Mouse (Mus musculus): ENCODE data around the gene Rhd. TPM values are rescaled to one million over a fixed set of nuclear protein-coding genes. Genes with fewer than 3 reads are reported as not detected.

The Rhd gene
- polyA plus RNA-seq, 1 experiment from 2014 or later, result 1.3 TPM

GRCm38 (mm10) chr4:134865789-134866188 lies 1.5 kb downstream of the Rhd start:
- no peak overlapping the region for H3K4me2 ChIP-seq (ENCODE audit: low read length)
- ATAC-seq, result no peak

GRCm38 (mm10) chr4:134867213-134867612 lies 2.9 kb downstream of the Rhd start:
- H3K4me3 ChIP-seq (ENCODE audit: low read depth, low read length), result no peak overlapping the region
- 95% methylated on average over 8 of the region's 8 CpGs for WGBS
- H3K9me3 ChIP-seq (replicated peaks; ENCODE audit: control insufficient read depth, low read length, poor library complexity, severe bottlenecking), result no peaks in the 10 kb centered on the region
- peaks cover 2% of the 10 kb centered on the region; the same call in 1 of the 2 replicates for H3K4me1 ChIP-seq (ENCODE audit: control insufficient read depth, insufficient read depth, low read length)
- H3K9ac ChIP-seq (ENCODE audit: low read depth, low read length), result no peak overlapping the region
- no peak for ATAC-seq
- no peak overlapping the region for H3K27ac ChIP-seq (ENCODE audit: low read length)
- H3K4me2 ChIP-seq (ENCODE audit: low read length), result no peak overlapping the region
- H3K36me3 ChIP-seq (ENCODE audit: control insufficient read depth, insufficient read depth, low read length), result no peaks in the 10 kb centered on the region
- H3K27me3 ChIP-seq (ENCODE audit: control insufficient read depth, insufficient read depth, low read depth, low read length), result peaks cover 11% of the 10 kb centered on the region

More at GRCm38 (mm10) chr4:134865789-134866188, 1.5 kb downstream of the Rhd start:
- no peak overlapping the region for H3K4me3 ChIP-seq (ENCODE audit: low read depth, low read length)
- H3K27ac ChIP-seq (ENCODE audit: low read length), result no peak overlapping the region
- H3K9ac ChIP-seq (ENCODE audit: low read depth, low read length), result no peak overlapping the region
- H3K36me3 ChIP-seq (ENCODE audit: control insufficient read depth, insufficient read depth, low read length), result no peaks in the 10 kb centered on the region
- peaks cover 11% of the 10 kb centered on the region for H3K27me3 ChIP-seq (ENCODE audit: control insufficient read depth, insufficient read depth, low read depth, low read length)
- H3K9me3 ChIP-seq (replicated peaks; ENCODE audit: control insufficient read depth, low read length, poor library complexity, severe bottlenecking), result no peaks in the 10 kb centered on the region
- peaks cover 2% of the 10 kb centered on the region; the same call in 1 of the 2 replicates for H3K4me1 ChIP-seq (ENCODE audit: control insufficient read depth, insufficient read depth, low read length)
- WGBS, result 94% methylated on average over 5 of the region's 5 CpGs

GRCm38 (mm10) chr4:134867661-134868060 lies 3.3 kb downstream of the Rhd start:
- Histone ChIP-seq H3K4me3 (ENCODE audit: low read depth, low read length) (no peak overlapping the region), H3K36me3 (ENCODE audit: control insufficient read depth, insufficient read depth, low read length) (no peaks in the 10 kb centered on the region), H3K9me3 (replicated peaks; ENCODE audit: control insufficient read depth, low read length, poor library complexity, severe bottlenecking) (no peaks in the 10 kb centered on the region), H3K27me3 (ENCODE audit: control insufficient read depth, insufficient read depth, low read depth, low read length) (peaks cover 11% of the 10 kb centered on the region), H3K4me1 (ENCODE audit: control insufficient read depth, insufficient read depth, low read length) (peaks cover 2% of the 10 kb centered on the region; the same call in 1 of the 2 replicates), H3K27ac (ENCODE audit: low read length) (no peak overlapping the region), H3K4me2 (ENCODE audit: low read length) (no peak overlapping the region), H3K9ac (ENCODE audit: low read depth, low read length) (no peak overlapping the region)
- 90% methylated on average over 8 of the region's 8 CpGs for WGBS
- no peak for ATAC-seq

GRCm38 (mm10) chr4:134868065-134868464 lies 3.7 kb downstream of the Rhd start:
- H3K27me3 ChIP-seq (ENCODE audit: control insufficient read depth, insufficient read depth, low read depth, low read length), result peaks cover 11% of the 10 kb centered on the region
- no peak overlapping the region for H3K4me3 ChIP-seq (ENCODE audit: low read depth, low read length)
- no peak overlapping the region for H3K27ac ChIP-seq (ENCODE audit: low read length)
- H3K4me2 ChIP-seq (ENCODE audit: low read length), result no peak overlapping the region
- WGBS, result 88% methylated on average over 10 of the region's 10 CpGs
- no peaks in the 10 kb centered on the region for H3K36me3 ChIP-seq (ENCODE audit: control insufficient read depth, insufficient read depth, low read length)
- ATAC-seq, result no peak
- H3K9ac ChIP-seq (ENCODE audit: low read depth, low read length), result no peak overlapping the region
- peaks cover 2% of the 10 kb centered on the region; the same call in 1 of the 2 replicates for H3K4me1 ChIP-seq (ENCODE audit: control insufficient read depth, insufficient read depth, low read length)
- H3K9me3 ChIP-seq (replicated peaks; ENCODE audit: control insufficient read depth, low read length, poor library complexity, severe bottlenecking), result no peaks in the 10 kb centered on the region

- 28% methylated on average over 8 of the region's 9 CpGs for WGBS
- H3K4me3 ChIP-seq (ENCODE audit: low read depth, low read length), result no peak overlapping the region
- no peak for ATAC-seq
Measured at GRCm38 (mm10) chr4:134868490-134868889, 4.2 kb downstream of the Rhd start.

GRCm38 (mm10) chr4:134869068-134869730 lies 4.9 kb downstream of the Rhd start:
- peaks cover 11% of the 10 kb centered on the region for H3K27me3 ChIP-seq (ENCODE audit: control insufficient read depth, insufficient read depth, low read depth, low read length)
- no peak overlapping the region for H3K9ac ChIP-seq (ENCODE audit: low read depth, low read length)
- no peak overlapping the region for H3K4me3 ChIP-seq (ENCODE audit: low read depth, low read length)
- 17% methylated on average over 16 of the region's 16 CpGs for WGBS
- H3K27ac ChIP-seq (ENCODE audit: low read length), result no peak overlapping the region
- H3K36me3 ChIP-seq (ENCODE audit: control insufficient read depth, insufficient read depth, low read length), result no peaks in the 10 kb centered on the region
- no peaks in the 10 kb centered on the region for H3K9me3 ChIP-seq (replicated peaks; ENCODE audit: control insufficient read depth, low read length, poor library complexity, severe bottlenecking)
- peaks cover 2% of the 10 kb centered on the region; the same call in 1 of the 2 replicates for H3K4me1 ChIP-seq (ENCODE audit: control insufficient read depth, insufficient read depth, low read length)
- no peak overlapping the region for H3K4me2 ChIP-seq (ENCODE audit: low read length)
- ATAC-seq, result no peak

More at GRCm38 (mm10) chr4:134868490-134868889, 4.2 kb downstream of the Rhd start:
- peaks cover 2% of the 10 kb centered on the region; the same call in 1 of the 2 replicates for H3K4me1 ChIP-seq (ENCODE audit: control insufficient read depth, insufficient read depth, low read length)
- no peaks in the 10 kb centered on the region for H3K9me3 ChIP-seq (replicated peaks; ENCODE audit: control insufficient read depth, low read length, poor library complexity, severe bottlenecking)
- no peak overlapping the region for H3K27ac ChIP-seq (ENCODE audit: low read length)
- H3K27me3 ChIP-seq (ENCODE audit: control insufficient read depth, insufficient read depth, low read depth, low read length), result peaks cover 11% of the 10 kb centered on the region
- H3K36me3 ChIP-seq (ENCODE audit: control insufficient read depth, insufficient read depth, low read length), result no peaks in the 10 kb centered on the region
- H3K9ac ChIP-seq (ENCODE audit: low read depth, low read length), result no peak overlapping the region
- H3K4me2 ChIP-seq (ENCODE audit: low read length), result no peak overlapping the region

GRCm38 (mm10) chr4:134869815-134870375 lies 5.6 kb downstream of the Rhd start:
- no peak overlapping the region for H3K4me3 ChIP-seq (ENCODE audit: low read depth, low read length)
- H3K9me3 ChIP-seq (replicated peaks; ENCODE audit: control insufficient read depth, low read length, poor library complexity, severe bottlenecking), result no peaks in the 10 kb centered on the region
- no peaks in the 10 kb centered on the region for H3K36me3 ChIP-seq (ENCODE audit: control insufficient read depth, insufficient read depth, low read length)
- peaks cover 2% of the 10 kb centered on the region; the same call in 1 of the 2 replicates for H3K4me1 ChIP-seq (ENCODE audit: control insufficient read depth, insufficient read depth, low read length)
- peaks cover 11% of the 10 kb centered on the region for H3K27me3 ChIP-seq (ENCODE audit: control insufficient read depth, insufficient read depth, low read depth, low read length)
- ATAC-seq, result no peak
- no peak overlapping the region for H3K27ac ChIP-seq (ENCODE audit: low read length)
- WGBS, result 55% methylated on average over 7 of the region's 7 CpGs
- no peak overlapping the region for H3K4me2 ChIP-seq (ENCODE audit: low read length)
- no peak overlapping the region for H3K9ac ChIP-seq (ENCODE audit: low read depth, low read length)

GRCm38 (mm10) chr4:134871477-134871876 lies 7.1 kb downstream of the Rhd start:
- 53% methylated on average over 4 of the region's 4 CpGs for WGBS
- Histone ChIP-seq H3K36me3 (ENCODE audit: control insufficient read depth, insufficient read depth, low read length) (no peaks in the 10 kb centered on the region), H3K27ac (ENCODE audit: low read length) (no peak overlapping the region), H3K9me3 (replicated peaks; ENCODE audit: control insufficient read depth, low read length, poor library complexity, severe bottlenecking) (no peaks in the 10 kb centered on the region), H3K4me1 (ENCODE audit: control insufficient read depth, insufficient read depth, low read length) (peaks cover 2% of the 10 kb centered on the region; the same call in 1 of the 2 replicates), H3K4me2 (ENCODE audit: low read length) (no peak overlapping the region), H3K27me3 (ENCODE audit: control insufficient read depth, insufficient read depth, low read depth, low read length) (peaks cover 11% of the 10 kb centered on the region), H3K9ac (ENCODE audit: low read depth, low read length) (no peak overlapping the region), H3K4me3 (ENCODE audit: low read depth, low read length) (no peak overlapping the region)
- ATAC-seq, result no peak

- no peaks in the 10 kb centered on the region for H3K36me3 ChIP-seq (ENCODE audit: control insufficient read depth, insufficient read depth, low read length)
- H3K27ac ChIP-seq (ENCODE audit: low read length), result no peak overlapping the region
- H3K4me3 ChIP-seq (ENCODE audit: low read depth, low read length), result no peak overlapping the region
- H3K27me3 ChIP-seq (ENCODE audit: control insufficient read depth, insufficient read depth, low read depth, low read length), result peaks cover 11% of the 10 kb centered on the region
- H3K4me2 ChIP-seq (ENCODE audit: low read length), result no peak overlapping the region
- no peak for ATAC-seq
- H3K9me3 ChIP-seq (replicated peaks; ENCODE audit: control insufficient read depth, low read length, poor library complexity, severe bottlenecking), result no peaks in the 10 kb centered on the region
- no peak overlapping the region for H3K9ac ChIP-seq (ENCODE audit: low read depth, low read length)
- peaks cover 2% of the 10 kb centered on the region; the same call in 1 of the 2 replicates for H3K4me1 ChIP-seq (ENCODE audit: control insufficient read depth, insufficient read depth, low read length)
- WGBS, result 57% methylated on average over 2 of the region's 2 CpGs
Measured at GRCm38 (mm10) chr4:134871950-134872349, 7.6 kb downstream of the Rhd start.
